Mouse (Mus musculus): ENCODE results near the gene Ilk.
A peak's percentile ranks its signal among the peaks of the same experiment; 100 is the strongest.
"Not testable (repeated sequence)": the region's sequence is repeated elsewhere in the genome, so short reads cannot be mapped to it uniquely, and the experiment has no call there.

Gene Ilk

DNA sequence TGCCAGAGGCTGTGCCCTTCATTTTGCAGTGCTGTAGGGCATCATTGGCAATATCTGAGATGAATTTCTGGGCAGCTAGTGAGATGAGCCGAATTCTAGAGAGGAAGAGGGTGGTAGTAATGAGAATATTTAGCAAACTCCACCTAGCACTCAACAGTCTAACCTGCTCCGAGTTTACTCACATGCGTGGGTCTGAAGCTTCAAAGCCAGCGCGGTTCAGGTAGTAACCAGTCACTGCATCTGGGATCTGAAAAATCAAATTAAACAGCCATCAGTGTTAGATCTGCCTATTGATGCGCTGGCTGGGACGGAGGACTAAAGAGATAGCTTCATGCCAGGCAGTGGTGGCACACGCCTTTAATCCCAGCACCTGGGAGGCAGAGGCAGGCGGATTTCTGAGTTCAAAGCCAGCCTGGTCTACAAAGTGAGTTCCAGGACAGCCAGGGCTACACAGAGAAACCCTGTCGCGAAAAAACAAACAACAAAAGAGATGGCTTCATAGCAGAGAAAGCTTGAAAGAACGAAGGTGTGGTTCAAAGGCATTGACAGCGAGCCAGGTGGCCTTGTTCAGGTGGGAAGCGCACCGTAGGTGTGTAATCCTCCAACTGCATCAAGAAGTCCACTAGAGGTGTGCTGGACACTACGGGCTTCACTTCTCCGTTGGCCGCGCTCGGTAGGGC is 7.0 kb downstream of the Ilk start:
- not testable (repeated sequence) for DNase-seq

DNA sequence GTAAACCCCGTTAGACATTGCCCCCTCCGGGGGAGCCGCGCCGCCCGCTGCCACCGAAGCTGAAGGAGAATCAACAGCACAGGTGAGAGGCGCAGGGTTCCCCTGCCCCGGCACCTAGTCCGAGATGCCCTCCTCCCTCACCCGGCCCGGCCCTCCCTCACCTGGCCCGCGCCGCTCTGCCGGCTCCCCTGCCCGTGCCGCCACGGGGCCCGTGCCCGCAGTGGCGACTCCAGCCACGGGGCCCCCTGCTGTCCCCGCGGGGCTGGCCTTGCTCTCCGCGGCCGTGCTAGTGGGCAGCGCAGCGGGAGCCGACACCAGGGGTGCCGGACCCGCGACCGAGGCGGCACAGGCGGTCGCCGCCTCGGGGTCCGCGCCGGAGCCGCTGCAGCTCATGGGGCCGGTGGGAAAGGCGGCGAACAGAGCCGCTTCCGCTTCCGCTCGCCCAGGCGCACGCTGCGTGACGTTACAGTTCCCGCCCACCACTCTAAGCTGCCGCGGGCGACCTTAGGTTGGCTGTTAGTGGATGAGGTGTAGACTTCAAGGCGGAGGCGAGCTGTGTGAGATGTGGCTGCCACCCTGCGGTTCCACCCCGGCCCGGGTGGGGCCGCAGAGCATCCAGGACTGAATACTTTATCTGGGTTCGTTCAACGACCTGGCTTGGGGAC is 7.7 kb downstream of the Ilk start, which contains the start of gene Taf10:
Taf10 (minus strand) TSS at position 436 of the 665 bp plus-strand sequence.
- peak; percentile 86 for DNase-seq

DNA sequence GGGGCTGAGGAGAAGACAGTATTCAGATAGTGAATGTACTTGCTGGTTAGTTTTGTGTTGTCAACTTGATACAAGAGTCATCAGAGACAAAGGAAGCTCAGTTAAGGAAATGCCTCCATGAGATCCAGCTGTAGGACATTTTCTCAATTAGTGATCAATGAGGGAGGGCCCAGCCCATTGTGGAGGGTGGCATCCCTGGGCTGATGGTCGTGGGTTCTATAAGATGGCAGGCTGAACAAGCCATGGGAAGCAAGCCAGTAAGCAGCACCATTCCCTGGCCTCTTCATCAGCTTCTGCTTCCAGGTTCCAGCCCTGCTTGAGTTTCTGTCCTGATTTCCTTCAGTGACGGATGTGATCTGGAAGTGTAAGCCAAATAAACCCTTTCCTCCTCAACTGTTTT is 11.4 kb downstream of the Ilk start:
- no peak for DNase-seq

DNA sequence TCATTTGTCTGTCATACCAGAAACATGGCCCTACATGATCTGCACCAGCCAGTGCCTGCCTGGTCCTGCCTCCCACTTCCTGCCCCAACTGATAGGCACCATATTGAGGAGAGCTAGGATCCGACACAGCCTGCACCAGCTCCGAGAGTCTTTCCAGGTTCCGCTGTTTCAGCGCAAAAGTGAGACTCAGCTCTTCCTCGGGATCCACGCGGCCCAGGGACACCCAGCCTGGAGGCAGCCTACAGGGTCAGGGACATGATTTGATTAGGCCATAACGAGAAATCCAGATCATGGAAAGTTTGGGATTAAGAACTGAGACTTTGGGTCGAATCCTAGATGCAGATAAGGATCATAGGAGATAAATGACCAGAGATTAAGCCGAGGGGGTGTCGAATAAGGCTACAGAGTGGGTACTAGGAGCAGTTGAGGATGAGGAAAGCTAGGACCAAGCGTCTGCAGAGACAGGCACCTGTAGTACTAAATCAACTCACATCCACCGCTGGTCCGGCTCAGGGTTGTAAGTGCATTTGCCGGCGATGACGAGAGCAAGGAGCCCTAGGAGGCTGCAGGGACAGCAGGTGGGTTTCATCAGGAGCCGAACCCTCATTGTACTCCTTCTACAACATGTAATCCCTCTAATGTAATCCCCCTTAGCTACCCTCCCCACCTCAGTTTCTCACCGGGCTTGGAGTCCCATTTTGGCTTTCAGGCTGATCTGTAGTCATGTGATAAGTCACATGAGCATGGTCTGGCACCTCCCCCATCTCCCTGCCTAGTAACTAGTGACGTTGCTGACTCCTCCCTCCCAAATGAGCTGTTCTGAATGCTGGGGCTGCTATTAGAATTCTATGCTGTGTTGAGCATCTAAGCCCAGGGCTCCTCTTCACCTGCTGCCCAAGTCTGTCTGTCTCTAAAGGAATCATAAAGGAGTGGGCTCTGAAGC is 15.4 kb downstream of the Ilk start, which contains the start of gene Tpp1:
Tpp1 (minus strand) TSS at position 745 of the 943 bp plus-strand sequence.
- DNase-seq, result peak; percentile 95

DNA sequence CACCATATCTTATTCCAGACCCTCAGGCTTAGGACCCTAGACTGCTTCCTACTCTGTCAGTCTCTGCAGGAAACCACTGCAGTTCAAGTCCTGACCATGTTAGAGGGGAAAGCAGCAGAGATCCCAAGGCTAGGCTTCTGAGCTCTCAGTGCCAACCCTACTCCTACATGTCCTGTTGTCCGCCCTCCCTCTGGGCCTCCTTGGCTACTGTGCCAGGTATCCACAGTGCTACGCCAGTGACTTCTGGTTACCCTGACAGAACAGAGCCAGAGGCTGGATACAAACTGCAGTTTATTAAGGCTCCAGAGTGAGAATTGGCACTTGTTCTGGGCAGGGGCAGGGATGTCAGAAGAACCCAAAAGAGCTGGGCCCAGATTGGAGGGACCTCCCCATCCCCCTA is 16.3 kb downstream of the Ilk start:
- DNase-seq, result peak; percentile 79

DNA sequence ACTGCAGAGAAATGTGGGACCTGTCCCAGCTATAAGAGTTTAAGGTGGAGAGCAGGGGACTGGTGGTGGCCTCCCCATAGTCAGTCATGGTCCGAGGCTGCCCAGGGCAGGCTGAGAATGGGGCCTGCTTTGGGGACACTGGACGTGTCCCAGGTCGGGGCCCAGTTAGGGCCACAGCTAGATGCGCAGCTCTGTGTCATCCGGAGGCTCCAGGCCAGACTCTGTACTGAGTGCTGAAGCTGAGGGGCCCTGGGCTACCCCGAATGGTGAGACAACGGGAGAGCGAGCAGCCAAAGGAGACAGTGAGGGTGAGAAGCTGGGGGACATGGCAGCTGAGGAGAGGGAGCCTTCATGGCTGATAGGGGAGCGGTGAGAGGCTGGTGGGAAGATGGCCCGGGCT is 16.9 kb downstream of the Ilk start:
- peak; percentile 54 for DNase-seq

DNA sequence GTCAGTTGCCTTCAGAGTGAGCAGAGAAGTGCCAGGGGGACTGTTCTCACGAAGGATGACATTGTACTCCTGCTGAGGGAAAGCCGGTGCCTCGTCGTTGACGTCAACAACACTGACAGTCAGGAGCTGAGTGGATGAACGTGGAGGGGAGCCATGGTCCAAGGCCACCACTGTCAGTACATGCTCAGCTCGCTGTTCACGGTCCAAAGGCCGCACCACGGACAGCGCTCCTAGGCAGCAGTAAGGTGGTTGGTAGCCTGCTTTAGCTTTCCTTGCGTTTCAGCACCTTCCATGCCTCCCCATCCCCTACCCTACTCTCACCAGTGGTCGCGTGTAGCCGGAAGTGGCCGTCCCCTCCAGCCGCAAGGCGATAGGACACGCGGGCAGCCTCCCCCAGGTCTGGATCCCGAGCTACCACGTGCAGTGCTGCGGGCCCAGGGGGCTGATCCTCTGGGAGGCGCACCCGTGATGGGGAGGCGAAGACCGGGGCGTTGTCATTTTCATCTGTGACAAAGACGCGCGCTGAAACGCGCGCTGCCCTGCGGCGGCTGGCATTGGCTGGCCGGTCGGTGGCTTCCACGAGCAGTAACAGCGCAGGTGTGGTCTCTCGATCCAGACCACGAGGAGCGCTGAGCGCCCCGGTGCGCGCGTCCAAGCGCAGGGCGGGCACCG is 25.6 kb downstream of the Ilk start:
- no peak for DNase-seq

DNA sequence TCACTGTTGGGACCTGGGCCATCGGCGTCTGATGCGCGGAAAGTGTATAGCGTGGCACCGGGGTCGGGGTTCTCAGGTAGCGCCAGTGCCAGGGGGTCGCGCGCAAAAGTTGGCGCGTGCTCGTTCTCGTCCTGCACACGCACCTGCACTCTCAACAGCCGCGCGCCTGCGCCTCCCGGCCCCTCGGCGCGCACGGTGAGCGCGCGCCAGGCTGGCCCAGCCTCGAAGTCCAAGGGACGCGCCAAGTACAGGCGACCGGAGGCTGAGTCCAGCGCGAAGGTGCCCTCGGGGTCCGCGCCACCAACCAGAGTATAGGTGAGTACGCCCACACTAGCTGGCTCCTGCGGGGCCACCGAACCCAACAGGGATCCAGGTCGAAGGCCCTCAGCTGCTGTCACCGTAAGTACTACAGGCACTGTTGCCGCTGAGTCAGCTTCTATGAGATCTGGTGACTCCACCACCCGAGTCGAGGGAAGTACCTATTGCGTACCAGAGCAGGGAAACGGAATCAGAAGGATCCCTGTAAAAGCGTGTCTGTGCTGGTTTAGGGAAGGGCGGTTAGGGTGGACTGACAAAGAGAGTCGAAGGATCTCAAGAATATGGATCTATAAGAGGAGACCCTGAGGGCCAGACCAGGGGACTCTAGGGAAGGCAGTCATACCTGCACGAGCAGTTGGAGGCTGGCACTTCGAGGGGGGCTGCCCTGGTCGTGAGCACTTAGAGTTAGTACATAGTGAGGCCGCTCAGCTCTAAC is 26.3 kb downstream of the Ilk start:
- no peak for DNase-seq

DNA sequence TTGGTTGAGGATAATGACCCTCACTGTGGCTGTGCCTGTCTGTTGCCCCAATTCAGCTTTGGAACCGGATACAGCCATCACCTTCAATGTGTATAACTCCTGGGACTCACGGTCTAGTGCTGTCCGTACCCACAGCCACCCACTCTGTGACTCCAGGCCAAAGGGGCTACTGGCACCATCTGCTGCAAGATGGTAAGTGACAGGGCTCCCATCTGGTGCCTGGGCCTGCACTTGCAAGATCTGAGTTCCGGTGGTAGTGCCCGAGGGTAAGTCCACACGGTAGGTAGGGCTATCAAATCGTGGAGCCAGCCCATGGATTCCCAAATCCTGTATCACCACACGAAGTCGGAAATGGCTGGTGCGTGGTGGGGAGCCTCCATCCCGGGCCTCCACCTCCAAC is 27.9 kb downstream of the Ilk start:
- DNase-seq, result no peak

DNA sequence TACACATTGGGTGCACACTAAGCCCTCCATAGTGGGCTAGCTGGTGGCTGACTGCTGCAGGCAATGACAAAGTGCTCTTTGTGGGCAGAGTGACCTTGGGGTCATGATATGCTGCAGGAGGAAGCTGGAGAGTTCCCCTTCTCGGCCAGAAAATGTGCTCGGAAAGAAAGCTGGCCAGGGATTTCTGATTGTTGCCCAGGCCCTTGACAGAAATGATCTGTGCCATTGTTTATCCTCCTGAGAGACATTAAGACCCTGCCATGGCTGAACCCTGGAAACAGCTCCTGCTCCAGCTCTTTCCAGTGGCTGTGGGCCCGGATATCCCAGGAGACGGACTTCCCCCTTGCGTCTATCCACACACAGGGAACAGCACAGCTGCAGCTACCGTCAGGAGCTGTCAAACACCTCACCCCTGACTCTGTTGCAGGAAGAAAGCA is 31.4 kb downstream of the Ilk start:
- DNase-seq, result no peak

DNA sequence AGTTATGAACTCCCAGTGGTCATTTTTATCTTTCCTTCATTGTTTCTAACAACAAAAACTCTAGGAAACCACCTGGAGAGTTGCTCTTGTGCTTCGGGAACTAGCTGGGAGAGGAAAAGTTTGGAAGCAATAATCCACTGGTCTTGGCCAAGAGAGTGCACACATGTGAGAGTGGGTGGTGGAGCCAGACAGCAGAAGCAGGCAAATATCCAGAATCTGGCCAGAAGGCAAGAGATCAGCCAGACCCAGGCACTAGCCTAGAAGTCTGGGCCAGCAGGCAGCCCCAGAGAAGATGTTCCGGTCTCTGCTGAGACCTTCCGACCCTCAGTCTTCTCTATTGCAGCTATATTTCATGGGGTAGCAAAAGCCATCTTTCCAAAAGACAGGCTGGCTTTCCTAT is 33.6 kb downstream of the Ilk start:
- no peak for DNase-seq

DNA sequence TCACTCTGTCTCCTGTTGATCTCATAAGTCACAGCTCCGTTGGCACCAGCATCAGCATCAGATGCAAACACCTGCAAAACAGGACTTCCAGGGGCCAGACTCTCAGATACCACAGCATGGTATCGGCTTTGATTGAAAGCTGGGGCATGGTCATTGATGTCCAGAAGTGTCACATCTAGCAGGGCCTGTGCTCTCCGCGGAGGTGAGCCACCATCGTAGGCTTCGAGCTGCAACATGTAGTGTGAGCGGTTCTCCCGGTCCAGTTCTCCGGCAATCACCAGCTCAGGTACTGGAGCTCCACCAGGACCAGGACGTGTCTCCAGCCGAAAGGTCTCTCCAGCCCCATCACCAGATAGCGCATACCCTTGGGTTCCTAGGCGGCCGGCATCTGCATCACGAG is 35.9 kb downstream of the Ilk start:
- DNase-seq, result no peak

DNA sequence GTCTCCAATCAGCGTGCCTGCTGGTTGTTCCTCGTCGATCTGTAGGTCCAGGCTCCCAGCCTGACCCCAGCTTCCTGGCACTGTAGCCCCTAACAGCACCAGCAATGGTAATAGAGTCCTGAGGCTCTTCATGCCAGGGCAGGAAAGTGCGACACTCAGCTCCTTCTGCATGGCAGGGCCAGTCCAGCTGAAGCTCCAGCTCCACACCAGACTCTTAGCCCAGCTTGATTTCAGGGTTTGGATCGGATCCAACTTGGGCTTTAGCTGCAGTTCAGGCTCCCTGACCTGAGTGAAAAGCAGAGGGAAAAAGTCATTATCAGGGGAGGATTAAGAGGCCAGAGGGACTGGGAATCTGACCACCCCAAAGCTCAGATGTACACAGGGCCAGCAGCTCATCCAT is 36.6 kb downstream of the Ilk start:
- no peak for DNase-seq

DNA sequence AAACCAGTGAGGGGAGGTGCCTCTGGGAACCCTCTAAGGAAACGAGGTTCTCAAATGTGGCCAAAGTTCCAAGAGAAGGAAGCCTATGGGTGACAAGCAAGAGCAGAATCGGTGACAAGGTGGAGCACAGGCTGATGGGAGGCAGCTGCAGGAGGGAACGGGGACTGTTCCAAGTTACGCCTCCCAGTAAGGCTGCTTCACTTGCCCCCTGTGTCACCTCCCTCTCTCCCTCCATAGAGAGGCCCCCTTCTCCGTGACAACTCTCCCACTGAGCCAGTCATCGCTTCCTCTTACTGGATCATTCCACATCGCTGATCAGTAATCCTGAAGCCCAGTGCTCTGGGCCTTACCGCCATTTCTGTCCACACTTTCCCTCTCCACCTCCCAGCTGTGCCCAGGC is 38.3 kb downstream of the Ilk start:
- DNase-seq, result no peak

DNA sequence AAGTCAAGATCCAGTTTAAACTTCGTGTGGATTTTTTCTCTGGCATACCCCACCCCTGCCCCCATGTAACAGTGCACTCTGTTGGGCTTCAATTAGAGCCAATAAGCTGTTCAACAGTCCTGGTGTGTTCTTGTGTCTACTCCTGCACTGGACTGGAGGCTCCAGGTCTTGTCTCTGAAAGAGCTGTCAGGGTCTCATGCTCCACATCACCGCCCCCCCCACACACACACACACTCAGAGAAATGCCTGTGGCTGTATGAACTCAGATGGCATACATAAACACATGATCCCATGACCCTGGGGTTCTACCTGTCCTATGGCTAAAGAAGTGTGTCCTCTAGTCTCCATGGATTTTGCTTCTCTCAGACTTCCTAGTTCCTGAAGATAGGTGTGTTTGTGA is 39.6 kb downstream of the Ilk start:
- no peak for DNase-seq

DNA sequence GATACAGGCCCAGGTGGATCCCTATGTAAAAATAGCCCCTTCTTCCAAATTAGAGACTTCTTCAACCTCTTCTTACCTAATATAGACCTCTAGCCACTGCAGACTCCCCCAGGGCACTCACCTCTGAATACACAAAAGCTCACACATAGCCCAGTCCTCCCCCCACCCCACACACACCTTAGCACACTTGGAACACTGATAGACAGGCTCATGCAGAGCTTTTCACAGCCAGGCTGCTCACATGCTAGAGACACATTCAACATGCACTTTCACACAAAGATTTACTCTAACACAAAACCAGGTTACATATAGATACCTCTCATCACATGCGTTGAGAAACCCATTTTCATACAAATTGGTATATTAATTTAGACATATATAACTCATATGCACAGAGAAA is 40.9 kb downstream of the Ilk start:
- DNase-seq, result no peak

DNA sequence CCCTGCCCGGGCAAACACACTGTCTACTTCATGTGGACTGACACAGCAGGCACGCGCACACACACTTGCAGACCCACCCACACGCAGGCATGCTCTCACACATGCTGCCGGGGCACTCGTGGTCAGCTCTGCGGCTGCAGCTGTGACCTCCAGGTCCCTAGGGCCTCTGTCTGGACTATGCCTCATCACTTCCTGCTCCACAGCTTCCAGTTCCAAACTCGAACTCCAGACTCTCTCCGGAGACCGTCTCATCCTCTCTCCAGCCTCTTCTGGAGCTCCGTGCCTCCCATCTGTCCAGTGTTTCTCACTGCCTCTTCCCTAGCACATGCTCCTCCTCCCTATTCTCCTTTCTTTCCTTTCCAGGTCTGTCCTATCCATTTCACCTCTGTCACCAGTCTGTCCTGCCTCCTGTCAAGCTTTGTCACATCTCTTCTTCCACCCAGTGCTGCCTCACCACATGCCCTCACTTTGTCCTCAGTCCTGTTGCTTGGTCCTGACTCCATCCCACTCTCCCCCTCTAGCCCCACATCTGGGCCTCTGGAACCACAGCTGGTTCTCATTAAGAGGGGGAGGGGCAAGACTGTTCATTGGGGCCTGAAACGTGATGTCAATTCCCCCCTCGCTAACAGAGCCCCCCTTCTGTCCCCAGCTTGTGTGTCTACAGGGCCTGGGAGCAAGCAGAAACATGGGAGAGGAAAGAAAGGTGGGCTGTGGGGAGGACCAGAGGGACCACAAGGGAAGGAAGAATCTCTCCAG is 41.6 kb downstream of the Ilk start:
- no peak for DNase-seq

DNA sequence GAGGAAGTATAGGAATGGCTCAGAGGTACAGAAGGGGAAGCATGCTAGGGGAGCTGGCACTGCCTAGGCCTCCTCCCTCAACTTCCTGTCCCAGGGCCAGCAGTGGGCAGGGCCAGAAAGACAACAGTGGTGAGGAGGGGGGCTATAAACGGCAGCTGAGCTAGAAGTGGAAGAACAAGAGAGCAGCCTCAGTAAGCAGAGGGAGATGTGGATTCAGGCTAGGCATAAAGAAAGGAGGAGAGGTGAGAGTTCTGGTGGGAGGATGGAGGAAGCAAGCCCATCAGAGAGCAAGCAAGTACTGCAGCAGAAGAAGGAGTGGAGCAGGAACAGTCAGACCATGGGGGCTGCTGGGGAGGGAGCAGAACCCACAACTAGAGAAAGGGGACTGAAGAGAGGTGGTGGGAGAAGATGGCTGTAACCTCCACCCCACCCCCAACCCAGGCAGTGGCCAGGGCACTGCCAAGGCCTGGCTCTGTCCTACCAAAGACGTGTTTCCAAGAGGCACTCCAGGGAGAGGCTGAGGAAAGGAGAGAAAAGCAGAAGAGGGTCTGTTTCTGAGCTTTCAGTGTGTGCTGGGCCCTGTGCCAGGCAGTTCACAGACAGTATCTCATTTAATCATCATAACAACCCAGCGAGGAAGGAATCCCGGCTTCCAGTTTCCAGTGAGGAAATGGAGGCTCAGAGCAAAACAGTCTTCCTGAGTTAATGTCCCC is 42.3 kb downstream of the Ilk start:
- DNase-seq, result no peak

DNA sequence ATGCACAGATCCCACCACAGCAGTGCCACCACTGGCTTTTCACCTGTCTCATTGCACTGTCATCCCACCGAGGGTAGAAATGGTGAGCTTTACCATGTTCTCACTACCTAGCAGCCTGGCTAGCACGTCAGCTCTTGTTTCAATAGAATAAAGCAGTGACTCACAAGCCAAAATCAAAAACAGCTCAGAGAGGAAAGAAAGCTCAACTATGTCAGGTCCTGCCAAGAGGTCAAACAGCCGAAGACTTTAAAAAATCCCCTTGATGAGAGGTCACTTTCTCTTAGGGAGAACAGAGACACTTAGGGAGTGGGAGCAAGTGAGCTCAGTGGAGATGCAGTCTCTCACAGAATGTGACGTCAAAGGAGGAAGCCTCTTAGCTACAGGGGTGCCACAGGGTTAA is 47.5 kb downstream of the Ilk start:
- no peak for DNase-seq

DNA sequence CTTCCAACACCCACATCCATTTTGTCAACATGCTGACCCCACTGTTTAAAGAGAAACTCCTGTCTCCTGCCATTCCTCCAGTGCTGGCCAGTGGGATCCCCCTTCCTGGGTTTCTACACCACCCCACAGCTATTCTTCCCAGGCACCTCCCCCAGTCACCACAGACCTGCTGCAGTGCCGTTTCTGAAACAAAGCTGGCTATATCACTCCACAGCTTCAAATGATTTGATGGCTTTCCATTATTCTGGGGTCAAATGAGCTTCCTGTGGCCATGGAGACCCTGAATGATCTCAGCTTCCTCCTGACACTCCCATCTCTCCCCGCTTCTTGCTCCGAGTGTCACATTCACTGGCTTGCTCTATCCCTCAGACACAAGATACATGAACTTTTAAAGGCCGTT is 48.2 kb downstream of the Ilk start:
- DNase-seq, result no peak

Measured in cerebellum, adult 11-12 months (tissue).